Mouse (Mus musculus): ENCODE measurements around the gene Sbf2.
A peak's percentile ranks its signal among the peaks of the same experiment; 100 is the strongest.

GRCm38 (mm10) chr7:110272434-110272833, 342.3 kb downstream of the Sbf2 start:
- no peak for TF ChIP-seq POLR2A (IDR thresholded peaks at IDR 0.05; ENCODE audit: low read depth, low read length)
- TF ChIP-seq CTCF (IDR thresholded peaks at IDR 0.05; ENCODE audit: extremely low read depth, insufficient read depth, insufficient read length, insufficient replicate concordance), result peak; percentile 25; the same call in 1 of the 2 replicates

All from spleen, adult 2 months (tissue).